Mouse (Mus musculus) embryonic facial prominence, embryonic 14.5 days (tissue): ENCODE results near the gene Hdc. TPM values are rescaled to one million over a fixed set of nuclear protein-coding genes. Genes with fewer than 3 reads are reported as not detected.
"Not testable (repeated sequence)": the region's sequence is repeated elsewhere in the genome, so short reads cannot be mapped to it uniquely, and the experiment has no call there.

Experiments
- ATAC-seq: fragments of 200-750 bp; cut with Nextera tagmentation; 2 replicates; pipeline ENCODE4 v1.8.0; 2017; ENCODE audit warnings: low read depth, moderate number of reproducible peaks, moderate TSS enrichment
- DNase-seq: peaks from one replicate; pipeline ENCODE4 v3.0.0-alpha.2; 2015; ENCODE audit warnings: low spot score
- H3K27ac ChIP-seq: fragments of 300-500 bp; sonication (generic); replicated peaks from 2 replicates; pipeline ENCODE4 v1.5.1; 2014; ENCODE audit warnings: low read depth, mild to moderate bottlenecking, low read length, moderate library complexity
- H3K27me3 ChIP-seq: fragments of 300-500 bp; sonication (generic); replicated peaks from 2 replicates; pipeline ENCODE4 v1.6.1; 2014; ENCODE audit warnings: low read length; ENCODE audit not compliant: control insufficient read depth, insufficient read depth
- H3K36me3 ChIP-seq: fragments of 300-500 bp; sonication (generic); 2 replicates; pipeline ENCODE4 v1.6.1; 2014; ENCODE audit warnings: low read length, mixed read lengths; ENCODE audit not compliant: control insufficient read depth, insufficient read depth
- H3K4me1 ChIP-seq: fragments of 300-500 bp; sonication (generic); 2 replicates; pipeline ENCODE4 v1.6.1; 2014; ENCODE audit warnings: antibody characterized with exemption, low read length; ENCODE audit not compliant: control insufficient read depth, insufficient read depth
- H3K4me2 ChIP-seq: fragments of 300-500 bp; sonication (generic); 2 replicates; pipeline ENCODE4 v1.6.1; 2014; ENCODE audit warnings: low read depth, mild to moderate bottlenecking, low read length, moderate library complexity, mixed read lengths
- H3K4me3 ChIP-seq: fragments of 300-500 bp; sonication (generic); 2 replicates; pipeline ENCODE4 v1.5.1; 2014; ENCODE audit warnings: low read depth, mild to moderate bottlenecking, low read length
- H3K9ac ChIP-seq: fragments of 300-500 bp; sonication (generic); 2 replicates; pipeline ENCODE4 v1.6.1; 2014; ENCODE audit warnings: low read depth, mild to moderate bottlenecking, low read length, moderate library complexity, mixed read lengths
- H3K9me3 ChIP-seq: fragments of 300-500 bp; sonication (generic); 2 replicates; pipeline ENCODE4 v1.6.1; 2016; ENCODE audit warnings: low read length; ENCODE audit not compliant: control insufficient read depth
- WGBS: fragments of 180-500 bp; shearing (Covaris S2); extraction: QIAGEN DNeasy Blood & Tissue Kit; methylation state at CpG from one replicate; pipeline ENCODE4 v1.1.7; 2014; 5-methylcytosine and 5-hydroxymethylcytosine counted together
- polyA plus RNA-seq: library from polyadenylated mRNA; unstranded; fragments of >200 nt; fragmentation: Nextera tagmentation; extraction: Ambion mirVana; gene quantifications from 2 replicates; pipeline ENCODE4 v1.2.1, GENCODE M21; 2014

Gene Hdc
- polyA plus RNA-seq, 1 experiment from 2014 or later, result 67.6 TPM

DNA sequence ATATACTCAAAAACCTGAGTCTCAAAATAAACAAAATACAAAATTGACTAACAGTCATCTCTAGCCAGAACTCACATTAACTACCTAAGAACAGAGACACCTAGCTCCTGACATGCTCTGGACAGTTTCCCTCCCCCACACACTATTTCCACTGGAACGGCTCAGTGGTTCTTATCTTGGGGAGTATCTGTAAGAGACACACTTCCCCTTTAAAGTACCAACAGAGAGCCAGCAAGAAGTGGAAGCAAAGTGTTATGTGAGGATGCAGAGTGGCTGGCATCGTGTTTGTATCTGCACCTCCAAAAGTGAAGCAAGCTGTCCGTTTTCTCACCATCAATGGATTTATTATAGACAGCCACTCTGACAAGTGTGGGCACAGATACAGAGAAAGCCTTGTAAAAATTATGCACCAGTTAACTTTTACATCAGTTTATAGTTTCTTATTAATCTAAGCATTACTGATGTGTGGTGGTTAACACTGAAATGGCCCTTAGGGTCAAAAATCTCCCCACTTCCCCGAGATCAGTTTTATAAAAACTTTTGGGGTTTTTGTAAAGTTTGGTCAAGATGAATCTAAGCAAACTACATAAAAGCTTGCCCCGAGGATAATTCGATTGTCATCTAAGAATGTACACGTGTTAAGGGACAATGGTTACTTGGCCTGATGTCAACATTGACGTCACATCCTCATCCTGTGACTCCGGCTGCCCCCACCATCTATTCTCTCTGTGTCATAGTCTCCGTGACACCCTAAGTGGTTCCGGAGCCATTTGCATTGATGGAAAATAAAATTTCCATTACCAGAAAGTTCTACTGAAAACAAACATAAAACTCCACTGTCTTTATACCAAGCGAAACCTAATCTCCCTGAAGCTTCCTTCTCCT, 17.1 kb upstream of the Hdc start:
- Histone ChIP-seq H3K9me3 (0 out of 2 replicates have a peak, but pooled peaks cover 2% of the 10 kb centered on the region), H3K4me2 (no peak overlapping the region), H3K27ac (no peak overlapping the region), H3K36me3 (peaks cover 42% of the 10 kb centered on the region), H3K4me3 (no peak overlapping the region), H3K4me1 (no peaks in the 10 kb centered on the region), H3K9ac (no peak overlapping the region), H3K27me3 (no peaks in the 10 kb centered on the region)
- 77% methylated on average over 12 of the region's 12 CpGs for WGBS
- no peak for ATAC-seq
- DNase-seq, result peak; percentile 8

DNA sequence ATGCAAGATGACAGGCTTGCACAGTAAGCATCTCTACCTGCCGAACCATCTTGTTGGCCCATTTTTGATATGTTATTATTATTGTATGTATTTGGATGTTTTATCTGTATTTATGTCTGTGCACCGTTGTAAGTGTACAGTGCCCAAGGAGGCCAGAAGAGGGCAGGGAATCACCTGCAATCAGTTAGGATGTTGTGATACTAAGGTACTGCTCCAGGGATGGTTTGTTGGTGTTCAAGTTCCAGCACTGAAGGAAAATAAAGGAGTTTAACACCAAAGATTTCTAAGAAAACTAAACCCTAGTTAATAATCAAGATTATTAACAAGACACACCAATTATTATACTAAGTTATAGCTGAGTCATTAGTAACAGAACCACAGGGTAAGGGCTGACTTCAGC, 14.1 kb upstream of the Hdc start:
- peaks cover 9% of the 10 kb centered on the region; the same call in 1 of the 2 replicates for H3K4me1 ChIP-seq

DNA sequence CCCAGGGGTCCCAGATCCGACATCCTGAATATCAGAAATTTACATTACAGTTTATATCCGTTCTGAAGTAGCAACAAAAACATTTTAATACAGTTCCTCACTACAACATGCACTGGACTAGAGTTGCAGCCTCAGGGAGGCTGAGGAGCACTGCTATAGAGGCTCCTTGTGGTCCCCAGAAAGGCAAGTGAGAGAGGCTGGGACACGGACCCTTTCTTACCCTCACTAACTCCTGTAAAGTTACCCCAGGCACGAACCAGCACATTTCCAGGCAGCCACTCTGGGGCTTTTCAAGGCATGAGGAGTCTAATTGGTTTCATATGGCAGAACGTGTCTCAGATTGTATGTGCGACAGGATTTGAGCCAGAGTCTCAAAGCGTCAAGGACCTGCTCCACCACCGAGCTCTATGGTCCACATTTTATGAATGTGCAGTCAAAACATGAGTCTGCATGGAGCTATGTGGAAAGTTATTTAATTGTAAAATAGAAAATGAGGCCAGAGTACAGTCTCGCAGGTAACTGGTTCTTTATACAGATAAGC, 9.4 kb upstream of the Hdc start:
- DNase-seq, result peak; percentile 29
- peak overlapping the region; percentile 44; the same call in 1 of the 2 replicates for H3K27ac ChIP-seq
- ATAC-seq, result no peak

More for the DNA sequence above, 14.1 kb upstream of the Hdc start:
- H3K9me3 ChIP-seq, result no peaks in the 10 kb centered on the region
- H3K9ac ChIP-seq, result no peak overlapping the region
- H3K4me3 ChIP-seq, result no peak overlapping the region
- no peak overlapping the region for H3K27ac ChIP-seq
- ATAC-seq (no peak), DNase-seq (no peak)
- 87% methylated on average over 2 of the region's 2 CpGs for WGBS
- no peak overlapping the region for H3K4me2 ChIP-seq
- H3K36me3 ChIP-seq, result peaks cover 14% of the 10 kb centered on the region
- no peaks in the 10 kb centered on the region for H3K27me3 ChIP-seq

DNA sequence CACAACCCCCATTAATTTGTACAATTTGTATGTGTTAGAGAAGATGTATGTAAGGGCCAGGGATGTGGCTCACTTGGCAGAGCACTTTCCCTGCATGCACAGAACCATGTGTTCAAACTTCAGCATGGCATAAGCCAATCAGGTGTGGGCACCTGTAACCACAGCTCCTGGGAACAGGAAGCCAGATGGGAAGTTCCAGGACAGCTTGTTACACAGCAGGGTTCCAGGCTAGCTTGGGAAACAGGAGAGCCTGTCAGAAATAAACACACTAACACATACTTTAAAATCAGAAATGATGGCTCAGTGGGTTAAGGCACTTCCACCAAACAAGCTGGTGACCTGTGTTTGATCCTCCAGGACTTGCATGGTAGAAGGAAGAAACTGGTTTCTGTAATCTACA, 4.0 kb upstream of the Hdc start:
- no peak for ATAC-seq
- Histone ChIP-seq H3K27me3 (no peaks in the 10 kb centered on the region), H3K9me3 (no peaks in the 10 kb centered on the region), H3K9ac (no peak overlapping the region), H3K4me2 (no peak overlapping the region), H3K4me1 (peaks cover 5% of the 10 kb centered on the region; the same call in 1 of the 2 replicates), H3K4me3 (no peak overlapping the region), H3K27ac (no peak overlapping the region), H3K36me3 (no peaks in the 10 kb centered on the region)
- no peak for DNase-seq

More for the DNA sequence above, 9.4 kb upstream of the Hdc start:
- Histone ChIP-seq H3K4me1 (peaks cover 14% of the 10 kb centered on the region; the same call in 1 of the 2 replicates), H3K27me3 (no peaks in the 10 kb centered on the region), H3K4me3 (no peak overlapping the region), H3K9me3 (no peaks in the 10 kb centered on the region), H3K9ac (no peak overlapping the region), H3K4me2 (no peak overlapping the region), H3K36me3 (peaks cover 2% of the 10 kb centered on the region)
- WGBS, result 46% methylated on average over 9 of the region's 9 CpGs

DNA sequence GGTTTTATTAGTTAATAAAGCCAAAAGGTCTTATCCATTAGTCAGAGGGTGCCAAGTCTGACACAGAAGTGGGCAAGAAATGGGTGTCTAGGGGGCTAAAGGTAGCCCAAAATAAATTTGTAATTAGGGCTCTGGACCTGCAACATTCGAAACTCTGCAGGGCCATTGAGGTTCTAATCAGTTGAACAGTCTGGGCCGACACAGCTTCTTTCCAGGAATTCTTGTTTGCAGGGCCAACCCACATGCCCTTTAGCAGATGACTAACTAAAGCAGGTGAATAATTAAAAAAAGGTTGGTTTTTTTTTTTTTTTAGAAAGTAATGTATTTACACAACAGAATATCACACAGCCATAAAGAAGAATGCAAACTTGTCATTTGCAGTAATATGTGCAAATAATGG, 3.4 kb upstream of the Hdc start:
- Histone ChIP-seq H3K36me3 (no peaks in the 10 kb centered on the region), H3K27me3 (no peaks in the 10 kb centered on the region), H3K27ac (no peak overlapping the region), H3K4me3 (no peak overlapping the region), H3K4me2 (no peak overlapping the region), H3K9ac (no peak overlapping the region), H3K9me3 (no peaks in the 10 kb centered on the region), H3K4me1 (no peaks in the 10 kb centered on the region)
- WGBS, result 92% methylated on average over 2 of the region's 2 CpGs
- ATAC-seq (no peak), DNase-seq (no peak)

DNA sequence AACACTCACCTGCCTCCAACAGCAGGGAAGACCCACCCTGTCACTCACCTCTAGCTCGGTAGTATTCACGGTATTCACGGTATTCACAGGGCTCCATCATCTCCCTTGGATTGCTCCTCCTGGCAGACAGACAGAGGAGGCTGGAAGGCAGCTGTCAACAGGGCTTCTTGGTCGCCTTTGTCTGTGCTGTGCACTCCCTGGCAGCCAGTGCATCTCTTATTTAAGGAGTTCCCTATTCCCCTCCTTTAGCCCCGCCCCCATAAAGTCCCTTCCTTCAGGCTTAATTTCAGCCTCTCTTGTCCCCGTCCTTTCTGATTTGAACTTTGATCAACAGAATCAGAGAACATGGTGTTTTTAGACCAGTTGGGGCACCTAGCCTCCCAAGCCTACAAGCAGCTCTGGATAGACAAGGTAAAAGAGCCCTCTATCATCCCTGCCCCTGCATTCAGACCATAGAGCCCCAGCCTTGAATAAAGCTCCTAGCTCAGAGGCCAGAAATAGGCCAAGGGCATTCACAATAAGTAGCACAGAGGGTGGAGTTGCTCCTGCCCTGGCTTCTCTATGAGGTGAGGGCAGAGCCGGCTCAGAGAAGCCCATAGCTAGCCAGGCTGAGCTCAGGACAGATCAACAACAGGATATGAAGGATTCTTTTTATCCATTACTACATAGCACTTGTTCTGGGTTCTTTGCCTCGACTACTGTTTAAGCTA, 474 bp downstream of the Hdc start:
- ATAC-seq (peak; percentile 63; the same call in 1 of the 2 replicates), DNase-seq (no peak)
- H3K4me3 ChIP-seq, result no peak overlapping the region
- no peaks in the 10 kb centered on the region for H3K36me3 ChIP-seq
- no peaks in the 10 kb centered on the region for H3K27me3 ChIP-seq
- 29% methylated on average over 8 of the region's 8 CpGs for WGBS
- no peaks in the 10 kb centered on the region for H3K4me1 ChIP-seq
- no peak overlapping the region for H3K27ac ChIP-seq
- H3K9me3 ChIP-seq, result no peaks in the 10 kb centered on the region
- no peak overlapping the region for H3K9ac ChIP-seq
- H3K4me2 ChIP-seq, result no peak overlapping the region

DNA sequence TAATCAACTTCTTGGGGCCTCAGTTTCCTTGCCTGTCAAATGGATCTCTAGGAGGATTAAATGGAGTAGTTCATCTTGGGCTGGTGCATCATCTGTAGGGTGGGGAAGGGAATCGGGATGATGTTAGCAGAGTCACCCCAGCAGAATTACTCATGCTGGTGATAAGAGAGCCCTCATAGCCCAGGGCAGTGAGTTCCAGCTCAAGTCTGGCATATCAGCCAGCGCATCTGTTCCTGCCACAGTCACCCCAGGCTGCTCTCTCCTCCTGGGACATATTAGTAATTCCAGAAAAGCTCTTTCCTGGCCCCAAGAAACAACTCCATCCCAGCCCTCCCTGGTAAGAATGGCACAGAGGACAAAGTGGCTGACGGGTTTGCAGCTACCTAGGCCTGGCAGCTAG, 3.7 kb downstream of the Hdc start:
- no peaks in the 10 kb centered on the region for H3K9me3 ChIP-seq
- no peak overlapping the region for H3K4me3 ChIP-seq
- H3K27me3 ChIP-seq, result no peaks in the 10 kb centered on the region
- ATAC-seq (no peak), DNase-seq (no peak)
- 86% methylated on average over 3 of the region's 3 CpGs for WGBS
- H3K36me3 ChIP-seq, result no peaks in the 10 kb centered on the region
- no peaks in the 10 kb centered on the region for H3K4me1 ChIP-seq
- no peak overlapping the region for H3K9ac ChIP-seq
- H3K27ac ChIP-seq, result no peak overlapping the region
- H3K4me2 ChIP-seq, result no peak overlapping the region

DNA sequence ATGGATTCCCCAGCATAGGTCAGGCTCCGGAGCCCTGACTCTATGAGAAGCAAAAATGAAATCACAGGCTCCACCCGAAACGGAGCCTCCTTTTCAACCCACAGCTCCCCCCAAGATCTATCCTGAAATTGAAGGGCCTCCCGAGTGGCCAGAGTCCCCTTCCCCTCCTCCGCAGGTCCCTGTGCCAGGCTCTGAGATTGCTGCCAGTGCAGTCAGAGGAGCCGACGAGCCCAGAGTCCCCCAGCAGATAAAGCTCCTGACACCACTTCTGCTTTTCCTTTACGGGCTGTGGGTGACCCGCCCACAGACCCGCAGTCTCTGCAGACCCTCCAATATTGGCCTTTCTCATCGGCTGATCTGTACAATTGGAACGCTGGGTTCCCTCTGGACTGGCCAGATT, 9.5 kb downstream of the Hdc start:
- DNase-seq, H3K4me1 ChIP-seq, H3K9me3 ChIP-seq, H3K27me3 ChIP-seq, H3K9ac ChIP-seq, H3K27ac ChIP-seq, H3K4me2 ChIP-seq, ATAC-seq, H3K36me3 ChIP-seq, H3K4me3 ChIP-seq: not testable (repeated sequence)
- WGBS, result 68% methylated on average over 12 of the region's 12 CpGs
